Mouse (Mus musculus): ENCODE measurements around the gene Tbc1d14. TPM values are rescaled to one million over a fixed set of nuclear protein-coding genes. Genes with fewer than 3 reads are reported as not detected.

Gene Tbc1d14
- polyA plus RNA-seq, 1 experiment from 2014 or later, result 63.8 TPM

- Histone ChIP-seq H3K36me3 (ENCODE audit: control insufficient read depth, insufficient read depth, low read length) (peaks cover 31% of the 10 kb centered on the region), H3K9ac (ENCODE audit: low read depth, low read length) (no peak overlapping the region), H3K27ac (ENCODE audit: low read depth, low read length) (no peak overlapping the region), H3K9me3 (ENCODE audit: control insufficient read depth, low read length) (no peaks in the 10 kb centered on the region), H3K4me3 (ENCODE audit: low read length) (no peak overlapping the region), H3K27me3 (replicated peaks; ENCODE audit: control insufficient read depth, insufficient read depth, low read length) (no peaks in the 10 kb centered on the region), H3K4me2 (ENCODE audit: low read length) (no peak overlapping the region), H3K4me1 (ENCODE audit: control insufficient read depth, insufficient read depth, low read depth, low read length) (no peaks in the 10 kb centered on the region)
- peak; percentile 74; the same call in 1 of the 2 replicates for ATAC-seq
- WGBS, result 86% methylated on average over 5 of the region's 5 CpGs
Measured at GRCm38 (mm10) chr5:36603031-36603430, 10.0 kb upstream of the Tbc1d14 start.

GRCm38 (mm10) chr5:36602028-36602427 lies 9.0 kb upstream of the Tbc1d14 start:
- no peaks in the 10 kb centered on the region for H3K9me3 ChIP-seq (ENCODE audit: control insufficient read depth, low read length)
- no peak overlapping the region for H3K4me3 ChIP-seq (ENCODE audit: low read length)
- no peak overlapping the region for H3K27ac ChIP-seq (ENCODE audit: low read depth, low read length)
- no peak overlapping the region for H3K4me2 ChIP-seq (ENCODE audit: low read length)
- ATAC-seq, result no peak
- no peaks in the 10 kb centered on the region for H3K4me1 ChIP-seq (ENCODE audit: control insufficient read depth, insufficient read depth, low read depth, low read length)
- peaks cover 31% of the 10 kb centered on the region for H3K36me3 ChIP-seq (ENCODE audit: control insufficient read depth, insufficient read depth, low read length)
- H3K27me3 ChIP-seq (replicated peaks; ENCODE audit: control insufficient read depth, insufficient read depth, low read length), result no peaks in the 10 kb centered on the region
- 89% methylated on average over 9 of the region's 9 CpGs for WGBS
- H3K9ac ChIP-seq (ENCODE audit: low read depth, low read length), result no peak overlapping the region

GRCm38 (mm10) chr5:36601492-36601891 lies 8.4 kb upstream of the Tbc1d14 start:
- Histone ChIP-seq H3K4me3 (ENCODE audit: low read length) (no peak overlapping the region), H3K27ac (ENCODE audit: low read depth, low read length) (no peak overlapping the region), H3K9ac (ENCODE audit: low read depth, low read length) (no peak overlapping the region), H3K4me1 (ENCODE audit: control insufficient read depth, insufficient read depth, low read depth, low read length) (no peaks in the 10 kb centered on the region), H3K9me3 (ENCODE audit: control insufficient read depth, low read length) (no peaks in the 10 kb centered on the region), H3K4me2 (ENCODE audit: low read length) (no peak overlapping the region), H3K36me3 (ENCODE audit: control insufficient read depth, insufficient read depth, low read length) (peaks cover 25% of the 10 kb centered on the region), H3K27me3 (replicated peaks; ENCODE audit: control insufficient read depth, insufficient read depth, low read length) (no peaks in the 10 kb centered on the region)
- ATAC-seq, result no peak
- WGBS, result 96% methylated on average over 7 of the region's 7 CpGs

- H3K36me3 ChIP-seq (ENCODE audit: control insufficient read depth, insufficient read depth, low read length), result peaks cover 24% of the 10 kb centered on the region
- no peaks in the 10 kb centered on the region for H3K4me1 ChIP-seq (ENCODE audit: control insufficient read depth, insufficient read depth, low read depth, low read length)
- no peak overlapping the region for H3K4me3 ChIP-seq (ENCODE audit: low read length)
- H3K4me2 ChIP-seq (ENCODE audit: low read length), result no peak overlapping the region
- WGBS, result 100% methylated on average over 1 of the region's 1 CpGs
- no peak overlapping the region for H3K9ac ChIP-seq (ENCODE audit: low read depth, low read length)
- no peaks in the 10 kb centered on the region for H3K9me3 ChIP-seq (ENCODE audit: control insufficient read depth, low read length)
- no peaks in the 10 kb centered on the region for H3K27me3 ChIP-seq (replicated peaks; ENCODE audit: control insufficient read depth, insufficient read depth, low read length)
- no peak for ATAC-seq
- H3K27ac ChIP-seq (ENCODE audit: low read depth, low read length), result no peak overlapping the region
Measured at GRCm38 (mm10) chr5:36598883-36599282, 5.8 kb upstream of the Tbc1d14 start.

- no peak overlapping the region for H3K4me3 ChIP-seq (ENCODE audit: low read length)
- H3K27me3 ChIP-seq (replicated peaks; ENCODE audit: control insufficient read depth, insufficient read depth, low read length), result no peaks in the 10 kb centered on the region
- H3K4me2 ChIP-seq (ENCODE audit: low read length), result no peak overlapping the region
- no peak overlapping the region for H3K9ac ChIP-seq (ENCODE audit: low read depth, low read length)
- no peak for ATAC-seq
- peaks cover 24% of the 10 kb centered on the region for H3K36me3 ChIP-seq (ENCODE audit: control insufficient read depth, insufficient read depth, low read length)
- no peak overlapping the region for H3K27ac ChIP-seq (ENCODE audit: low read depth, low read length)
- 44% methylated on average over 4 of the region's 4 CpGs for WGBS
- no peaks in the 10 kb centered on the region for H3K4me1 ChIP-seq (ENCODE audit: control insufficient read depth, insufficient read depth, low read depth, low read length)
- H3K9me3 ChIP-seq (ENCODE audit: control insufficient read depth, low read length), result no peaks in the 10 kb centered on the region
Measured at GRCm38 (mm10) chr5:36597653-36598052, 4.6 kb upstream of the Tbc1d14 start.

- Histone ChIP-seq H3K36me3 (ENCODE audit: control insufficient read depth, insufficient read depth, low read length) (peaks cover 11% of the 10 kb centered on the region), H3K4me2 (ENCODE audit: low read length) (no peak overlapping the region), H3K27me3 (replicated peaks; ENCODE audit: control insufficient read depth, insufficient read depth, low read length) (no peaks in the 10 kb centered on the region), H3K4me1 (ENCODE audit: control insufficient read depth, insufficient read depth, low read depth, low read length) (no peaks in the 10 kb centered on the region), H3K27ac (ENCODE audit: low read depth, low read length) (no peak overlapping the region), H3K9ac (ENCODE audit: low read depth, low read length) (no peak overlapping the region), H3K4me3 (ENCODE audit: low read length) (no peak overlapping the region), H3K9me3 (ENCODE audit: control insufficient read depth, low read length) (no peaks in the 10 kb centered on the region)
- no peak for ATAC-seq
- 77% methylated on average over 5 of the region's 5 CpGs for WGBS
Measured at GRCm38 (mm10) chr5:36596225-36596624, 3.1 kb upstream of the Tbc1d14 start.

GRCm38 (mm10) chr5:36595115-36595514 lies 2.0 kb upstream of the Tbc1d14 start:
- no peak overlapping the region for H3K4me2 ChIP-seq (ENCODE audit: low read length)
- no peaks in the 10 kb centered on the region for H3K9me3 ChIP-seq (ENCODE audit: control insufficient read depth, low read length)
- 23% methylated on average over 3 of the region's 3 CpGs for WGBS
- H3K36me3 ChIP-seq (ENCODE audit: control insufficient read depth, insufficient read depth, low read length), result peaks cover 8% of the 10 kb centered on the region
- H3K27ac ChIP-seq (ENCODE audit: low read depth, low read length), result no peak overlapping the region
- ATAC-seq, result no peak
- no peak overlapping the region for H3K9ac ChIP-seq (ENCODE audit: low read depth, low read length)
- no peak overlapping the region for H3K4me3 ChIP-seq (ENCODE audit: low read length)
- no peaks in the 10 kb centered on the region for H3K4me1 ChIP-seq (ENCODE audit: control insufficient read depth, insufficient read depth, low read depth, low read length)
- no peaks in the 10 kb centered on the region for H3K27me3 ChIP-seq (replicated peaks; ENCODE audit: control insufficient read depth, insufficient read depth, low read length)

GRCm38 (mm10) chr5:36594344-36594743 lies 1.3 kb upstream of the Tbc1d14 start:
- ATAC-seq, result no peak
- WGBS, result 79% methylated on average over 3 of the region's 3 CpGs

GRCm38 (mm10) chr5:36590499-36590920 lies 2.6 kb downstream of the Tbc1d14 start:
- Histone ChIP-seq H3K9me3 (ENCODE audit: control insufficient read depth, low read length) (no peaks in the 10 kb centered on the region), H3K36me3 (ENCODE audit: control insufficient read depth, insufficient read depth, low read length) (no peaks in the 10 kb centered on the region), H3K4me1 (ENCODE audit: control insufficient read depth, insufficient read depth, low read depth, low read length) (no peaks in the 10 kb centered on the region), H3K27ac (ENCODE audit: low read depth, low read length) (no peak overlapping the region), H3K4me3 (ENCODE audit: low read length) (no peak overlapping the region), H3K27me3 (replicated peaks; ENCODE audit: control insufficient read depth, insufficient read depth, low read length) (no peaks in the 10 kb centered on the region), H3K4me2 (ENCODE audit: low read length) (no peak overlapping the region), H3K9ac (ENCODE audit: low read depth, low read length) (no peak overlapping the region)
- WGBS, result 76% methylated on average over 5 of the region's 5 CpGs
- ATAC-seq, result no peak

More at GRCm38 (mm10) chr5:36594344-36594743, 1.3 kb upstream of the Tbc1d14 start:
- Histone ChIP-seq H3K27ac (ENCODE audit: low read depth, low read length) (no peak overlapping the region), H3K36me3 (ENCODE audit: control insufficient read depth, insufficient read depth, low read length) (peaks cover 4% of the 10 kb centered on the region; the same call in 1 of the 2 replicates), H3K4me2 (ENCODE audit: low read length) (no peak overlapping the region), H3K27me3 (replicated peaks; ENCODE audit: control insufficient read depth, insufficient read depth, low read length) (no peaks in the 10 kb centered on the region), H3K4me3 (ENCODE audit: low read length) (no peak overlapping the region), H3K4me1 (ENCODE audit: control insufficient read depth, insufficient read depth, low read depth, low read length) (no peaks in the 10 kb centered on the region), H3K9me3 (ENCODE audit: control insufficient read depth, low read length) (no peaks in the 10 kb centered on the region), H3K9ac (ENCODE audit: low read depth, low read length) (no peak overlapping the region)

GRCm38 (mm10) chr5:36584299-36584698 lies 8.8 kb downstream of the Tbc1d14 start:
- H3K4me1 ChIP-seq (ENCODE audit: control insufficient read depth, insufficient read depth, low read depth, low read length), result peaks cover 10% of the 10 kb centered on the region
- 68% methylated on average over 6 of the region's 6 CpGs for WGBS
- H3K27me3 ChIP-seq (replicated peaks; ENCODE audit: control insufficient read depth, insufficient read depth, low read length), result no peaks in the 10 kb centered on the region
- H3K4me2 ChIP-seq (ENCODE audit: low read length), result no peak overlapping the region
- no peak for ATAC-seq
- H3K4me3 ChIP-seq (ENCODE audit: low read length), result no peak overlapping the region
- H3K9me3 ChIP-seq (ENCODE audit: control insufficient read depth, low read length), result no peaks in the 10 kb centered on the region
- no peak overlapping the region for H3K9ac ChIP-seq (ENCODE audit: low read depth, low read length)
- no peak overlapping the region for H3K27ac ChIP-seq (ENCODE audit: low read depth, low read length)
- H3K36me3 ChIP-seq (ENCODE audit: control insufficient read depth, insufficient read depth, low read length), result no peaks in the 10 kb centered on the region
